Mouse (Mus musculus) gastrocnemius, postnatal 4 days (tissue): ENCODE data around the gene Gm21789. TPM values are rescaled to one million over a fixed set of nuclear protein-coding genes. Genes with fewer than 3 reads are reported as not detected.
"Not testable (repeated sequence)": the region's sequence is repeated elsewhere in the genome, so short reads cannot be mapped to it uniquely, and the experiment has no call there.

ENCODE experiments used
- DNase-seq, 2 experiments: peaks; one replicate each; pipeline ENCODE4 v3.0.0; 2021 to 2022; ENCODE audit warnings: low spot score in 2 of 2, mixed read lengths in 2 of 2
- long read RNA-seq, 2 experiments: library from polyadenylated mRNA; stranded (forward); transcript quantifications; one replicate each; pipeline ENCODE4 v2.0.0; 2021
- total RNA-seq, 2 experiments: library from RNA; stranded (reverse); gene quantifications; 2 replicates each; pipeline ENCODE4 v1.2.3; 2021

The Gm21789 gene
- total RNA-seq: not detected
- long read RNA-seq, experiment 1: 0 reads
- long read RNA-seq, experiment 2: 0 reads

DNA sequence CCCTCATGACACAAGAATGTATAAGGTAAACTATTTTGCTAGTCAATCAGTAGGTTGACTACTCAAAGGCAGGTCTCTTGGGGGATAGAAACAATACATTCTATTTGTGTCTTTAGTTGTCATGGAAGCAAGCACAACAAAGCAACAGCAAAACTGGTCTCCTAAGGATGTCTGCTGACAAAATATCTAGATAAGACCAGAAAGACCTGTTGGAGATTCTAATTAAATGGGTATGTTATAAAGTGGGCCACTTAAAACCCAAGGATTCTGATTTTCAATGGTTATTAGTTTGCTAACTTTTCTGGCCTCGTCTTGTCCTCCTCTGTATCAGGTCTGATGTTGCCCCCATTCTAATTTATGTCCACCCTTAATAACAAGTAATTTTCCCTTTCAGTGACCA is at the start of gene Gm21789:
Gene Gm21789, plus strand, starts transcription at position 301 of the 400 bp plus-strand sequence.
- DNase-seq: not testable (repeated sequence)

- not testable (repeated sequence) for DNase-seq
Observed at GRCm38 (mm10) chrX:32894325-32894724, 47.2 kb upstream of the Gm21789 start, which contains the start of gene Btbd35f30. Btbd35f30 (plus strand) TSS chrX:32894625.

DNA sequence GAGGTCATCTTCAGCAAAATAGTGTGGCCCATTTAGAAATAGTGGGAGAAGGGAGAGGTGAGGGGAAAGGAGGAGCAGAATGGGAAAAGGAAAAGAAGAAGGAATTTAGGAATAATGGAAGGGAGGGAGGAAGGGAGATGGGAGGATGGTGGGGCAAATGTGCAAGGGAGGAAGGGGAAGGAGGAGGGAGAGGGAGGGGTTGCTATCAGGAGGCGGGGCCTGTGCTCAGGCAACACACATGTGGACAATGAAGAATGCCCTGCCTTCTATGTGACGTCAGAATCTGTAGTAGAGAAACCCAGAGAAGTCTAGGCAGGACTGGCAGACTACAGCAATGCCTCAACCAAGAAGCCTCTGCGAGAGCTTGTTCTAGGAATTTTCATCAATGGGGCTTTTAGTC is 32.0 kb downstream of the Gm21789 start, which contains the start of gene Btbd35f5:
Gene Btbd35f5, plus strand, starts transcription at position 301 of the 400 bp plus-strand sequence.
- DNase-seq: not testable (repeated sequence)

Other genes starting within 250 kb of the Gm21789 start
- gene Btbd35f21, start 215.7 kb upstream of the Gm21789 start, total RNA-seq: not detected
- gene Btbd35f30, start 47.1 kb upstream of the Gm21789 start, total RNA-seq: not detected
- gene Btbd35f5, start 32.1 kb downstream of the Gm21789 start, total RNA-seq: not detected